Mouse (Mus musculus) small intestine, adult 2 months (tissue): ENCODE measurements around the gene Tbc1d8. TPM values are rescaled to one million over a fixed set of nuclear protein-coding genes. Genes with fewer than 3 reads are reported as not detected.
A peak's percentile ranks its signal among the peaks of the same experiment; 100 is the strongest.

Experiments used
- H3K27ac ChIP-seq: fragments of 200-500 bp; 2 replicates; pipeline ENCODE4 v1.5.1; 2012; ENCODE audit warnings: low read depth, low read length, control low read depth, inconsistent platforms; ENCODE audit not compliant: insufficient read depth
- H3K27me3 ChIP-seq: fragments of 200-500 bp; 2 replicates; pipeline ENCODE4 v1.6.1; 2012; ENCODE audit warnings: mild to moderate bottlenecking, moderate library complexity, low read length, inconsistent platforms; ENCODE audit not compliant: control insufficient read depth, insufficient read depth
- H3K36me3 ChIP-seq: fragments of 200-500 bp; 2 replicates; pipeline ENCODE4 v1.6.1; 2012; ENCODE audit warnings: mild to moderate bottlenecking, low read length, control low read depth, inconsistent platforms; ENCODE audit not compliant: control insufficient read depth, insufficient read depth
- H3K4me1 ChIP-seq: fragments of 200-500 bp; 2 replicates; pipeline ENCODE4 v1.6.1; 2012; ENCODE audit warnings: low read length, inconsistent platforms, mixed read lengths; ENCODE audit not compliant: control insufficient read depth, insufficient read depth, insufficient read length
- H3K4me3 ChIP-seq: fragments of 200-500 bp; 2 replicates; pipeline ENCODE4 v1.5.1; 2012; ENCODE audit warnings: low read depth, mild to moderate bottlenecking, control low read depth, inconsistent platforms, low read length, moderate library complexity
- CTCF ChIP-seq: fragments of 200-500 bp; IDR thresholded peaks from 2 replicates; pipeline ENCODE4 v1.5.1; 2012; ENCODE audit warnings: low read depth, mild to moderate bottlenecking, control low read depth, inconsistent platforms, low read length, moderate library complexity, mixed read lengths; ENCODE audit not compliant: insufficient replicate concordance, insufficient read length; ENCODE audit errors: extremely low read depth
- POLR2A ChIP-seq: fragments of 200-500 bp; IDR thresholded peaks from 2 replicates; pipeline ENCODE4 v1.6.1; 2012; ENCODE audit warnings: low read depth, mild to moderate bottlenecking, control low read depth, inconsistent platforms, low read length, moderate library complexity
- WGBS: fragments of 180-500 bp; shearing (Covaris S2); methylation state at CpG from one replicate; pipeline ENCODE4 v1.1.7; 2018; 5-methylcytosine and 5-hydroxymethylcytosine counted together
- polyA plus RNA-seq: library from polyadenylated mRNA; depleted of rRNA; stranded (reverse); fragments of >200 nt; gene quantifications from 2 replicates; pipeline ENCODE4 v1.2.3, GENCODE M21; 2012

Gene Tbc1d8
- polyA plus RNA-seq, 1 experiment = 13.1 TPM

DNA sequence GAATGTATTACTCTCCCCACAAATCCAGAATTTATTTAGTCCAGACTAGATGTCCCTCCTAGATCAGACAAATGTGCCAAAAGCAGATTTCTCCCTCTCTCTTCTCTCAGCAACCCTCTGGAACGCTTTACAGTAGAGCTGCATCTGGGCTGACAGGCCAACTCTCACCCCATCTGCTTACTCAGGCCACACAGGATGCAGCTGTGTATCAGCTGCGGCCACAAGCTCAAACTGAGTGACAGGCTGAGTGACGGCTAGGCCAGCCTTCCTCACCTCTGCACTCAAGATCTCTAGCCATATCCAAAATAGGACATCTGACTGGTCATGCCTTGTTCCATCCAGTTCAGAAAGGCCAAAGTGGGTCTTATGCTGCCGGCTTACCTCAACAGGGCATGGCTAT lies 82.2 kb downstream of the Tbc1d8 start:
- no peak for TF ChIP-seq POLR2A
- no peak for TF ChIP-seq CTCF
- Histone ChIP-seq H3K4me3 (no peak overlapping the region), H3K4me1 (no peaks in the 10 kb centered on the region), H3K27ac (no peak overlapping the region), H3K36me3 (no peaks in the 10 kb centered on the region), H3K27me3 (no peaks in the 10 kb centered on the region)
- 78% methylated on average over 4 of the region's 4 CpGs for WGBS

DNA sequence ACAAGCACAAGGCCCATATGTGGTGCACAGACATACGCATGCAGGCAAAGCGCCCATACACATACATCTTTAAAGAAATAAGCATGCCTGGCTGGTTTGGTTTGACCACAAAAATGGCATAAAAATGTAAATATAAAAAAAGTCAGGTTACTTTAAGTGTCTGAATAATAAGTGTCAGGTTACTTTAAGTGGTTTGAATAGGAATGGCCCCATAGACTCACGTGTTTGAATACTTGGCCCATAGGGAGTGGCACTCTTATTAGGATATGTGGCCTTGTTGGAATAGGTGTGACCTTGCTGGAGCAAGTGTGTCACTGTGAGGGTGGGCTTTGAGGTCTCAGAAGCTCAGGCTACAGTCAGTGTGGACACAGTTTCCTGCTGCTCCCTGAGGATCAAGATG lies 83.9 kb downstream of the Tbc1d8 start:
- Histone ChIP-seq H3K27ac (no peak overlapping the region), H3K27me3 (no peaks in the 10 kb centered on the region), H3K4me3 (no peak overlapping the region), H3K36me3 (peaks cover 7% of the 10 kb centered on the region; the same call in 1 of the 2 replicates), H3K4me1 (no peaks in the 10 kb centered on the region)
- WGBS = 82% methylated on average over 3 of the region's 3 CpGs
- TF ChIP-seq CTCF (no peak), POLR2A (no peak)

GRCm38 (mm10) chr1:39394096-39394495 lies 84.5 kb downstream of the Tbc1d8 start:
- no peaks in the 10 kb centered on the region for H3K27me3 ChIP-seq
- TF ChIP-seq CTCF = no peak
- no peaks in the 10 kb centered on the region for H3K4me1 ChIP-seq
- peaks cover 7% of the 10 kb centered on the region; the same call in 1 of the 2 replicates for H3K36me3 ChIP-seq
- no peak overlapping the region for H3K4me3 ChIP-seq
- no peak overlapping the region for H3K27ac ChIP-seq
- 86% methylated on average over 10 of the region's 10 CpGs for WGBS

DNA sequence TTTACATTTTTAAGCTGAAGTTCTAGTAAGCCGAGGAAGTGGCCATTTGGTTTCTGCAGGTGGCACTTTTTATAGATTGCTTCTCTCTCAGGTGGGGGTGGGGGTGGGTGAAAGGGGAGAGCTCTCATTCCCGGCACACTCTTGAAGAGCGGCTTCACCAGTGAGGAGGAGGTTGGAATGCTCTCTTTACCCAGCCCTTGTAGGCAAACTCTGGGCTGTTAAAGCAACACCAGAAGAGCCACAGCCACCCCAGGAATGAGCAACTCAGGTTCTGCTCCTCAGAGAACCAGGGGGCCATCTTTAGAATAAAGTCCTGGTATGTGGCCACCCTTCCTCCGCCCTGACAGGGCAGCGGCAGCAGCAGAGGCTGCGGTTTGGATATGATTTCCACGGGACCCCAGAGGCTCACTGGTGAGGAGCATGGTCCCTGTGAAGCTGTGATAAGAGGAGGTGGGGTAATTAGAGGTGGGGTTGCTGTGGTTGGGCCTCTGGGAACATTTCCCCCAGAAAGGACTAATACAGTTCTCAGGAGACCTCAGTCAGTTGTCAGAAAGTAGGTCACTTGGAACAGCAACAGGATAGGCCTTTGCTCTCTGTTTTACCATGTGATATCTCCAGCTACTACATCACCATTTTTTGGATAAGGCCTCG lies 85.2 kb downstream of the Tbc1d8 start:
- peaks cover 7% of the 10 kb centered on the region; the same call in 1 of the 2 replicates for H3K36me3 ChIP-seq
- no peak overlapping the region for H3K4me3 ChIP-seq
- H3K27ac ChIP-seq = no peak overlapping the region
- H3K27me3 ChIP-seq = no peaks in the 10 kb centered on the region
- H3K4me1 ChIP-seq = no peaks in the 10 kb centered on the region
- WGBS = 83% methylated on average over 8 of the region's 8 CpGs
- no peak for TF ChIP-seq CTCF
- TF ChIP-seq POLR2A = no peak

DNA sequence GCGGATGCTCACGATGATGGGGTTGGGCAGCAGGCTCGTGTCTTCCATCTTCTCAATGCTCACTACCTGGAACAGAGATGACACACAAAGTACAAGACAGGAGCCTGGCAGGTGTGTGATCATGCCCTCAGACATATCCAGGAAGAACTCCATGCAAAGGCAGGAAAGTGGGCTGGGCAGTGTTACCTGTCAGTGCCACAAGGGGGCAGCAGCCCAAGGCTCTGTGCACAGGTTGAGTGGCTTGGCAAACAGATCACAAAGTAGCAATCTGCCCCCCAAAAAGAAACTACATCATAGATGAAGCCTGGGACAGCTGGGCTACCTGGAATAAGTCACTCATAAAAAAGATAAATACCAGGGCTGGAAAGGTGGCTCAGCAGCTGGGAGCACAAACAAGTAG lies 86.4 kb downstream of the Tbc1d8 start:
- H3K4me3 ChIP-seq = no peak overlapping the region
- no peaks in the 10 kb centered on the region for H3K27me3 ChIP-seq
- no peak for TF ChIP-seq POLR2A
- peak; percentile 97 for TF ChIP-seq CTCF
- no peak overlapping the region for H3K27ac ChIP-seq
- 76% methylated on average over 3 of the region's 3 CpGs for WGBS
- peaks cover 9% of the 10 kb centered on the region; the same call in 1 of the 2 replicates for H3K36me3 ChIP-seq
- H3K4me1 ChIP-seq = no peaks in the 10 kb centered on the region

GRCm38 (mm10) chr1:39391652-39392051 lies 86.9 kb downstream of the Tbc1d8 start:
- no peak overlapping the region for H3K4me3 ChIP-seq
- 91% methylated on average over 6 of the region's 6 CpGs for WGBS
- H3K4me1 ChIP-seq = no peaks in the 10 kb centered on the region

GRCm38 (mm10) chr1:39389338-39389737 lies 89.2 kb downstream of the Tbc1d8 start:
- Histone ChIP-seq H3K36me3 (peaks cover 12% of the 10 kb centered on the region), H3K4me3 (no peak overlapping the region), H3K27me3 (no peaks in the 10 kb centered on the region), H3K27ac (no peak overlapping the region), H3K4me1 (no peaks in the 10 kb centered on the region)
- TF ChIP-seq CTCF (no peak), POLR2A (no peak)
- WGBS = 91% methylated on average over 11 of the region's 11 CpGs

More at GRCm38 (mm10) chr1:39391652-39392051, 86.9 kb downstream of the Tbc1d8 start:
- TF ChIP-seq POLR2A = no peak
- TF ChIP-seq CTCF = no peak
- Histone ChIP-seq H3K27me3 (no peaks in the 10 kb centered on the region), H3K27ac (no peak overlapping the region), H3K36me3 (peaks cover 9% of the 10 kb centered on the region; the same call in 1 of the 2 replicates)
